Mouse (Mus musculus) neural tube, embryonic 14.5 days (tissue): Measurements from ENCODE around the gene Gm49378. TPM values are rescaled to one million over a fixed set of nuclear protein-coding genes. Genes with fewer than 3 reads are reported as not detected.
A peak's percentile ranks its signal among the peaks of the same experiment; 100 is the strongest.

Experiments
- ATAC-seq: fragments of 200-750 bp; cut with Nextera tagmentation; 2 replicates; pipeline ENCODE4 v1.8.0; 2017; ENCODE audit warnings: low read depth, mild to moderate bottlenecking, moderate TSS enrichment, moderate library complexity
- H3K27ac ChIP-seq: fragments of 300-500 bp; sonication (generic); 2 replicates; pipeline ENCODE4 v1.5.1; 2014; ENCODE audit warnings: low read depth, mild to moderate bottlenecking, control low read depth, low read length, moderate library complexity, mixed read lengths
- H3K27me3 ChIP-seq: fragments of 300-500 bp; sonication (generic); 2 replicates; pipeline ENCODE4 v1.6.1; 2014; ENCODE audit warnings: low read length; ENCODE audit not compliant: control insufficient read depth, insufficient read depth
- H3K36me3 ChIP-seq: fragments of 300-500 bp; sonication (generic); 2 replicates; pipeline ENCODE4 v1.6.1; 2014; ENCODE audit warnings: low read length, mixed read lengths; ENCODE audit not compliant: control insufficient read depth, insufficient read depth
- H3K4me1 ChIP-seq: fragments of 300-500 bp; sonication (generic); 2 replicates; pipeline ENCODE4 v1.6.1; 2014; ENCODE audit warnings: low read length; ENCODE audit not compliant: control insufficient read depth, insufficient read depth
- H3K4me2 ChIP-seq: fragments of 300-500 bp; sonication (generic); 2 replicates; pipeline ENCODE4 v1.6.1; 2014; ENCODE audit warnings: mild to moderate bottlenecking, low read depth, low read length, control low read depth
- H3K4me3 ChIP-seq: fragments of 300-500 bp; sonication (generic); 2 replicates; pipeline ENCODE4 v1.5.1; 2014; ENCODE audit warnings: low read depth, low read length, control low read depth, mixed read lengths
- H3K9ac ChIP-seq: fragments of 300-500 bp; sonication (generic); replicated peaks from 2 replicates; pipeline ENCODE4 v1.6.1; 2014; ENCODE audit warnings: low read depth, mild to moderate bottlenecking, control low read depth, low read length, mixed read lengths
- H3K9me3 ChIP-seq: fragments of 300-500 bp; sonication (generic); 2 replicates; pipeline ENCODE4 v1.6.1; 2016; ENCODE audit warnings: low read length; ENCODE audit not compliant: control insufficient read depth
- WGBS: fragments of 180-500 bp; shearing (Covaris S2); extraction: QIAGEN DNeasy Blood & Tissue Kit; methylation state at CpG from one replicate; pipeline ENCODE4 v1.1.7; 2014; 5-methylcytosine and 5-hydroxymethylcytosine counted together
- polyA plus RNA-seq: library from polyadenylated mRNA; unstranded; fragments of >200 nt; fragmentation: Nextera tagmentation; extraction: Ambion mirVana; gene quantifications from 2 replicates; pipeline ENCODE4 v1.2.1, GENCODE M21; 2014

Gm49378 gene
- polyA plus RNA-seq, 1 experiment from 2014 or later: 2.9 TPM

- Histone ChIP-seq H3K4me1 (no peaks in the 10 kb centered on the region), H3K4me3 (no peak overlapping the region), H3K36me3 (no peaks in the 10 kb centered on the region), H3K9me3 (no peaks in the 10 kb centered on the region), H3K4me2 (no peak overlapping the region), H3K27me3 (no peaks in the 10 kb centered on the region), H3K9ac (no peak overlapping the region), H3K27ac (no peak overlapping the region)
- ATAC-seq: no peak
- 87% methylated on average over 2 of the region's 2 CpGs for WGBS
Measured at GRCm38 (mm10) chr14:55616844-55617243, 20.9 kb downstream of the Gm49378 start.

DNA sequence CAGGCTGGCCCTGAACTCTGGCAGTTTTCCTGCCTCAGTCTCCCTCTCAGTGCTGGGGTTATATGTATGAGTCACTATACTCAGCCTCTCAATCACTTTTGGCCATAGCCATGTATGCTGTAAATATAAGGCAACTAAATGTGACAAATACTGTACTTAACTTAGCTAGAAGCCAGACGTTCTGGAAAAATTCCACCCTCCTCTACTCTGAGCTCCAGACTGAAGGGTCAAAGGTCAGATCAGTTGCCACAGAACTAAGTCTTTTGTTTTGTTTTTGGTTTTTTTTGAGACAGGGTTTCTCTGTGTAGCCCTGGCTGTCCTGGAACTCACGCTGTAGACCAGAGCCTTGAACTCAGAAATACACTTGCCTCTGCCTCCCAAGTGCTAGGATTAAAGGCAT lies 21.8 kb downstream of the Gm49378 start:
- H3K9ac ChIP-seq: no peak overlapping the region
- no peaks in the 10 kb centered on the region for H3K9me3 ChIP-seq
- no peak overlapping the region for H3K4me3 ChIP-seq
- no peak overlapping the region for H3K4me2 ChIP-seq
- no peak for ATAC-seq
- H3K36me3 ChIP-seq: no peaks in the 10 kb centered on the region
- 55% methylated on average over 2 of the region's 2 CpGs for WGBS
- H3K27ac ChIP-seq: no peak overlapping the region
- H3K27me3 ChIP-seq: no peaks in the 10 kb centered on the region
- H3K4me1 ChIP-seq: no peaks in the 10 kb centered on the region

GRCm38 (mm10) chr14:55614565-55615178 lies 23.0 kb downstream of the Gm49378 start:
- Histone ChIP-seq H3K9ac (no peak overlapping the region), H3K27me3 (no peaks in the 10 kb centered on the region), H3K4me2 (no peak overlapping the region), H3K9me3 (no peaks in the 10 kb centered on the region), H3K27ac (no peak overlapping the region), H3K36me3 (no peaks in the 10 kb centered on the region), H3K4me1 (no peaks in the 10 kb centered on the region), H3K4me3 (no peak overlapping the region)
- ATAC-seq: no peak
- 77% methylated on average over 7 of the region's 7 CpGs for WGBS

GRCm38 (mm10) chr14:55613346-55613745 lies 24.3 kb downstream of the Gm49378 start:
- H3K36me3 ChIP-seq: peaks cover 4% of the 10 kb centered on the region; the same call in 1 of the 2 replicates
- H3K27ac ChIP-seq: no peak overlapping the region
- H3K9me3 ChIP-seq: no peaks in the 10 kb centered on the region
- H3K27me3 ChIP-seq: no peaks in the 10 kb centered on the region
- WGBS: 80% methylated on average over 6 of the region's 6 CpGs
- H3K9ac ChIP-seq: no peak overlapping the region
- no peak overlapping the region for H3K4me3 ChIP-seq
- no peak overlapping the region for H3K4me2 ChIP-seq
- no peak for ATAC-seq
- no peaks in the 10 kb centered on the region for H3K4me1 ChIP-seq

GRCm38 (mm10) chr14:55608339-55608738 lies 29.4 kb downstream of the Gm49378 start:
- Histone ChIP-seq H3K27me3 (no peaks in the 10 kb centered on the region), H3K9me3 (no peaks in the 10 kb centered on the region), H3K9ac (no peak overlapping the region), H3K4me1 (no peaks in the 10 kb centered on the region), H3K4me3 (no peak overlapping the region), H3K36me3 (peaks cover 19% of the 10 kb centered on the region), H3K4me2 (no peak overlapping the region), H3K27ac (no peak overlapping the region)
- WGBS: 97% methylated on average over 6 of the region's 6 CpGs
- no peak for ATAC-seq

- Histone ChIP-seq H3K27me3 (no peaks in the 10 kb centered on the region), H3K4me3 (no peak overlapping the region), H3K27ac (no peak overlapping the region), H3K4me2 (no peak overlapping the region), H3K4me1 (no peaks in the 10 kb centered on the region), H3K36me3 (peaks cover 39% of the 10 kb centered on the region), H3K9ac (no peak overlapping the region), H3K9me3 (no peaks in the 10 kb centered on the region)
- ATAC-seq: no peak
- 94% methylated on average over 16 of the region's 16 CpGs for WGBS
Measured at GRCm38 (mm10) chr14:55605743-55606459, 31.8 kb downstream of the Gm49378 start.

GRCm38 (mm10) chr14:55604823-55605222 lies 32.9 kb downstream of the Gm49378 start:
- Histone ChIP-seq H3K4me1 (no peaks in the 10 kb centered on the region), H3K27ac (no peak overlapping the region), H3K4me3 (no peak overlapping the region), H3K4me2 (no peak overlapping the region), H3K27me3 (no peaks in the 10 kb centered on the region), H3K36me3 (peaks cover 49% of the 10 kb centered on the region), H3K9me3 (no peaks in the 10 kb centered on the region), H3K9ac (no peak overlapping the region)
- no peak for ATAC-seq
- 88% methylated on average over 11 of the region's 11 CpGs for WGBS

DNA sequence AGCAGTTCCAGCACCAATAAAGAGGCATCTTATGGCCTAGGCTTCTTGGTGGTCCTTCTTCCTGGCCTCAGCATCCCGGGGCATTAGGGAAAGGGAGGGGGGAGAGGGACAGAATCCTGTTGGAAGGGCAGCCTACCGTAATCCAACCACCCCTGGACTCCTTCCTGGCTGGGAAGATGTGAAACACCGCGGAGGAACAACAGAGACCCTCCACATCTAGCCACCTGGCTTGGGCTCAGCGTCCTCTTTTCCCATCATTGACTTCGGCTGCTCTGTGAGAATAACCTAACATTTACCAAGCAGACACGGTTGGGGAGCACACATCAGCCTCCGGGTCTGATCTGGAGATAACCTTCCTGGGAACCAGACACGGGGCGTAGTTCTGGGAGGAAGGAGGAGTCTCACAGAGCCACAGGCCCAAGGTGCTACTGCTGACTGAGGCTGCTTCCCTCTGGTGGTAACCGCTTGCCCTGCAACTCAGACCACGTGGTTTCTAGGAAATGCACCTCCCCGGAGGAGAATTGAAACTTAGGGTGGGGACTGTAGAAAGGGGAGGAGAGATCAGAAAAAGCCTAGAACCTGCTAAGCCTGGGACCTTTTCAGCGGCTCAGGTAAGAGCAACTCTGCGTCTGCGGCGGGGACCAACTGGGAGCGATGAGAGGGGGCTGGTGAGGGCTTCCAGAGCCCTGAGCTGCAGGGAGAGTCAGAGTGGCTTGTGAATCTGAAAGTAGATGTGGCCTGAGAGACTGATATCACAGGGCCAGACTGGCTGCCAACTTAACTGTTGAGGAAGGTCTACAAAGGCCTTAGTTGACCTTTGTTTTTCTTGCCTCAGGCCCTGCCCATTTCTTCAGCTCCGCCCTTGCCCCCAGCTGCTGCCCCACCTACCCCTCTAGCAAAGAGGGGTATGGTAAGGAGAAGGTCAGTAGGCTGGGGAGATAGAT lies 33.8 kb downstream of the Gm49378 start:
- Histone ChIP-seq H3K4me2 (peak overlapping the region; percentile 23), H3K36me3 (peaks cover 59% of the 10 kb centered on the region), H3K4me1 (no peaks in the 10 kb centered on the region), H3K9ac (0 out of 2 replicates have a peak overlapping the region, but pooled peaks have one; percentile 48), H3K9me3 (no peaks in the 10 kb centered on the region), H3K27me3 (no peaks in the 10 kb centered on the region), H3K4me3 (no peak overlapping the region), H3K27ac (peak overlapping the region; percentile 34; the same call in 1 of the 2 replicates)
- 22% methylated on average over 19 of the region's 19 CpGs for WGBS
- ATAC-seq: peak; percentile 87
